Mouse (Mus musculus) stomach, postnatal 0 days (tissue): ENCODE measurements around the gene Brd1.

ENCODE experiments used
- CTCF ChIP-seq: IDR thresholded peaks from 2 replicates; pipeline ENCODE4 v1.5.1; 2016; ENCODE audit warnings: antibody characterized with exemption, low read depth, mild to moderate bottlenecking, moderate library complexity
- EP300 ChIP-seq: optimal IDR thresholded peaks from 2 replicates; pipeline ENCODE3; 2016; ENCODE audit warnings: antibody characterized with exemption

DNA sequence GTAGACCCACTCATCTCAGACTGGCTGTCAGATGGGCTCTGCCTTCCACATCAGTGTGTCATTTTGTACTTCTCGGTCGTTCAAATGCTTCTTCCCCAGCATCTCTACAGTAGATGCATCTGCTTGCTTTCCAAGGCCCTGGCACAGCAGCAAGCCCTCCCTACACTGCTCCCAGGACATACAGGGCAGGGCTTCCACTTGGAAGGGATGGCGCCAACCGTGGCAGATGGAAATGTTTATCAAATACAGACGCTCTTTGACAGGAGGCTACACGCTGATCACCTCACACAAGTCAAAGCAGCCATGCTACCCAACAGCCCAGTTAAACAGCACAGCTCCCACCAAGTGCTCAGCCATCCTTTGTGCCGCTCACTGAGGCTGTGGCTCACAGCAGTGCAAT, 9.7 kb downstream of the Brd1 start:
- TF ChIP-seq CTCF, result no peak
- TF ChIP-seq EP300, result no peak
